Mouse (Mus musculus) gastrocnemius, postnatal 10 days (tissue): ENCODE results near the gene Paqr4. TPM values are rescaled to one million over a fixed set of nuclear protein-coding genes. Genes with fewer than 3 reads are reported as not detected.
"Not testable (repeated sequence)": the region's sequence is repeated elsewhere in the genome, so short reads cannot be mapped to it uniquely, and the experiment has no call there.

Source experiments
- DNase-seq: peaks from one replicate; pipeline ENCODE4 v3.0.0; 2021; ENCODE audit warnings: mixed read lengths
- long read RNA-seq, 2 experiments: library from polyadenylated mRNA; stranded (forward); transcript quantifications; one replicate each; pipeline ENCODE4 v2.0.0; 2021
- total RNA-seq, 2 experiments: library from RNA; stranded (reverse); gene quantifications; 2 replicates each; pipeline ENCODE4 v1.2.3; 2021

Paqr4 gene
- total RNA-seq, result 1 to 10 TPM; 7.6 to 9.4 TPM
- long read RNA-seq, experiment 1, transcript Paqr4-201 (3 exons, 2,575 nt), result major isoform, 27 of 32 reads
- long read RNA-seq, experiment 1, partial matches to known transcripts, result 0 of 32 reads
- long read RNA-seq, experiment 1, other reads (novel, unspliced or antisense), result 5 of 32 reads
- long read RNA-seq, experiment 2, transcript Paqr4-201 (3 exons, 2,575 nt), result major isoform, 21 of 25 reads
- long read RNA-seq, experiment 2, partial matches to known transcripts, result 0 of 25 reads
- long read RNA-seq, experiment 2, other reads (novel, unspliced or antisense), result 4 of 25 reads

GRCm38 (mm10) chr17:23740598-23741021 lies at the start of gene Paqr4:
TSS of gene Paqr4 (minus strand) at chr17:23740867.
- DNase-seq, result no peak

- no peak for DNase-seq
Observed at GRCm38 (mm10) chr17:23789749-23790268, 49.1 kb upstream of the Paqr4 start.

- DNase-seq, result no peak
Observed at GRCm38 (mm10) chr17:23788973-23789372, 48.3 kb upstream of the Paqr4 start.

- no peak for DNase-seq
Observed at GRCm38 (mm10) chr17:23786510-23786931, 45.9 kb upstream of the Paqr4 start.

GRCm38 (mm10) chr17:23785561-23786471 lies 45.1 kb upstream of the Paqr4 start, which contains the start of gene Flywch2:
TSS of gene Flywch2 (minus strand) at chr17:23786081.
- peak; percentile 61 for DNase-seq

- DNase-seq, result no peak
Observed at GRCm38 (mm10) chr17:23783352-23783751, 42.7 kb upstream of the Paqr4 start.

GRCm38 (mm10) chr17:23778447-23778846 lies 37.8 kb upstream of the Paqr4 start:
- no peak for DNase-seq

- no peak for DNase-seq
Observed at GRCm38 (mm10) chr17:23777141-23777540, 36.5 kb upstream of the Paqr4 start.

- DNase-seq, result no peak
Observed at GRCm38 (mm10) chr17:23776216-23776615, 35.5 kb upstream of the Paqr4 start.

GRCm38 (mm10) chr17:23774090-23774489 lies 33.4 kb upstream of the Paqr4 start:
- DNase-seq, result peak; percentile 83

GRCm38 (mm10) chr17:23773676-23774075 lies 33.0 kb upstream of the Paqr4 start:
- DNase-seq, result no peak

- not testable (repeated sequence) for DNase-seq
Observed at GRCm38 (mm10) chr17:23772219-23772556, 31.5 kb upstream of the Paqr4 start.

GRCm38 (mm10) chr17:23771284-23772218 lies 30.9 kb upstream of the Paqr4 start, which contains the start of gene Flywch1:
TSS of gene Flywch1 (minus strand) at chr17:23771602.
- peak; percentile 97 for DNase-seq

GRCm38 (mm10) chr17:23770896-23771283 lies 30.2 kb upstream of the Paqr4 start:
- no peak for DNase-seq

- DNase-seq, result no peak
Observed at GRCm38 (mm10) chr17:23770493-23770892, 29.8 kb upstream of the Paqr4 start.

- DNase-seq, result no peak
Observed at GRCm38 (mm10) chr17:23762976-23763375, 22.3 kb upstream of the Paqr4 start.

- no peak for DNase-seq
Observed at GRCm38 (mm10) chr17:23761155-23761554, 20.5 kb upstream of the Paqr4 start.

GRCm38 (mm10) chr17:23760231-23760630 lies 19.6 kb upstream of the Paqr4 start:
- DNase-seq, result no peak

GRCm38 (mm10) chr17:23758801-23759200 lies 18.1 kb upstream of the Paqr4 start:
- DNase-seq, result no peak

- no peak for DNase-seq
Observed at GRCm38 (mm10) chr17:23757581-23757980, 16.9 kb upstream of the Paqr4 start.

GRCm38 (mm10) chr17:23755689-23756088 lies 15.0 kb upstream of the Paqr4 start:
- DNase-seq, result no peak
